Mouse (Mus musculus) MEL (cell line): ENCODE data around the gene Vgll4. TPM values are rescaled to one million over a fixed set of nuclear protein-coding genes. Genes with fewer than 3 reads are reported as not detected.

Source experiments
- DNase-seq: peaks from one replicate; pipeline ENCODE4 v3.0.0; 2011; ENCODE audit warnings: low read depth, low spot score
- H3K27ac ChIP-seq: 2 replicates; pipeline ENCODE4 v1.5.1; 2012; ENCODE audit warnings: low read depth, mild to moderate bottlenecking, control low read depth, low read length, moderate library complexity; ENCODE audit not compliant: control insufficient read depth
- H3K27me3 ChIP-seq, 2 experiments: fragments of 150-350 bp in 1 of 2; sonication (generic) in 1 of 2; 2 replicates each; pipeline ENCODE4 v1.6.1; 2012; ENCODE audit warnings: low read length in 2 of 2, mild to moderate bottlenecking in 2 of 2, improper control_type of control experiment in 1 of 2, moderate library complexity in 1 of 2; ENCODE audit not compliant: insufficient read depth in 2 of 2, control insufficient read depth in 1 of 2
- H3K36me3 ChIP-seq, 2 experiments: 2 replicates each; pipeline ENCODE4 v1.6.1; 2012 to 2014; ENCODE audit warnings: low read length in 2 of 2, improper control_type of control experiment in 1 of 2, inconsistent platforms in 1 of 2, mild to moderate bottlenecking in 1 of 2; ENCODE audit not compliant: insufficient read depth in 2 of 2, control insufficient read depth in 1 of 2
- H3K4me1 ChIP-seq, 2 experiments: fragments of 150-350 bp in 1 of 2; sonication (generic) in 1 of 2; 2 replicates each; pipeline ENCODE4 v1.6.1; 2012; ENCODE audit warnings: low read length in 2 of 2, improper control_type of control experiment in 1 of 2, mild to moderate bottlenecking in 1 of 2; ENCODE audit not compliant: insufficient read depth in 2 of 2, control insufficient read depth in 1 of 2
- H3K4me3 ChIP-seq, 2 experiments: fragments of 150-350 bp in 1 of 2; sonication (generic) in 1 of 2; 2 replicates each; pipeline ENCODE4 v1.5.1; 2012; ENCODE audit warnings: low read depth in 2 of 2, low read length in 2 of 2, mild to moderate bottlenecking in 2 of 2, moderate library complexity in 2 of 2, control low read depth in 1 of 2, improper control_type of control experiment in 1 of 2; ENCODE audit not compliant: control insufficient read depth in 1 of 2, insufficient read depth in 1 of 2
- H3K79me2 ChIP-seq: 2 replicates; pipeline ENCODE4 v1.6.1; 2012; ENCODE audit warnings: mild to moderate bottlenecking, low read length, moderate library complexity; ENCODE audit not compliant: control insufficient read depth, poor library complexity, insufficient read depth
- H3K9ac ChIP-seq: 2 replicates; pipeline ENCODE4 v1.6.1; 2012; ENCODE audit warnings: low read depth, mild to moderate bottlenecking, control low read depth, low read length, moderate library complexity; ENCODE audit not compliant: control insufficient read depth, poor library complexity, severe bottlenecking
- H3K9me3 ChIP-seq: fragments of 150-350 bp; sonication (generic); replicated peaks from 2 replicates; pipeline ENCODE4 v1.6.1; 2012; ENCODE audit warnings: mild to moderate bottlenecking, low read length, improper control_type of control experiment, moderate library complexity; ENCODE audit not compliant: insufficient read depth
- BHLHE40 ChIP-seq: IDR thresholded peaks from 2 replicates; pipeline ENCODE4 v1.6.1; 2012; ENCODE audit warnings: low read depth, mild to moderate bottlenecking, inconsistent platforms, low read length, improper control_type of control experiment, borderline replicate concordance
- CHD1 ChIP-seq: IDR thresholded peaks from 2 replicates; pipeline ENCODE4 v1.6.1; 2012; ENCODE audit warnings: low read depth, mild to moderate bottlenecking, inconsistent platforms, low read length, improper control_type of control experiment
- CHD2 ChIP-seq: IDR thresholded peaks from 2 replicates; pipeline ENCODE4 v1.6.1; 2011; ENCODE audit warnings: low read length, improper control_type of control experiment
- CTCF ChIP-seq, 3 experiments: IDR thresholded peaks in 2 of 3; conservative IDR thresholded peaks in 1 of 3; 2 replicates each; pipeline ENCODE4 v1.5.1; 2011 to 2012; ENCODE audit warnings: low read length in 3 of 3, low read depth in 2 of 3, mild to moderate bottlenecking in 2 of 3, improper control_type of control experiment in 1 of 3, inconsistent platforms in 1 of 3, mixed read lengths in 1 of 3, moderate library complexity in 1 of 3; ENCODE audit not compliant: control insufficient read depth in 1 of 3, insufficient read depth in 1 of 3, poor library complexity in 1 of 3, severe bottlenecking in 1 of 3
- E2F4 ChIP-seq: IDR thresholded peaks from 2 replicates; pipeline ENCODE4 v1.6.1; 2011; ENCODE audit warnings: low read depth, low read length, improper control_type of control experiment, borderline replicate concordance
- ELF1 ChIP-seq: IDR thresholded peaks from 2 replicates; pipeline ENCODE4 v1.6.1; 2014; ENCODE audit warnings: low read depth, mild to moderate bottlenecking, inconsistent platforms, low read length, improper control_type of control experiment, moderate library complexity
- GABPA ChIP-seq: IDR thresholded peaks from 2 replicates; pipeline ENCODE4 v1.6.1; 2012; ENCODE audit warnings: low read depth, mild to moderate bottlenecking, inconsistent platforms, low read length, improper control_type of control experiment, moderate library complexity
- JUND ChIP-seq: IDR thresholded peaks from 2 replicates; pipeline ENCODE4 v1.6.1; 2011; ENCODE audit warnings: low read depth, mild to moderate bottlenecking, improper control_type of control experiment, low read length
- KAT2A ChIP-seq: conservative IDR thresholded peaks from 2 replicates; pipeline ENCODE4 v1.6.1; 2012; ENCODE audit warnings: low read depth, low read length, improper control_type of control experiment, inconsistent platforms
- MAFK ChIP-seq: IDR thresholded peaks from 2 replicates; pipeline ENCODE4 v1.6.1; 2011; ENCODE audit warnings: low read depth, mild to moderate bottlenecking, low read length, improper control_type of control experiment, borderline replicate concordance
- MAZ ChIP-seq: IDR thresholded peaks from 2 replicates; pipeline ENCODE4 v1.6.1; 2012; ENCODE audit warnings: low read depth, mild to moderate bottlenecking, inconsistent platforms, low read length, improper control_type of control experiment
- MEF2A ChIP-seq: IDR thresholded peaks from 2 replicates; pipeline ENCODE4 v1.6.1; 2014; ENCODE audit warnings: low read depth, mild to moderate bottlenecking, inconsistent platforms, low read length, improper control_type of control experiment; ENCODE audit not compliant: poor library complexity, insufficient replicate concordance, severe bottlenecking; ENCODE audit errors: extremely low read depth
- MXI1 ChIP-seq: IDR thresholded peaks from 2 replicates; pipeline ENCODE4 v1.6.1; 2011; ENCODE audit warnings: mild to moderate bottlenecking, low read depth, low read length, improper control_type of control experiment
- MYC ChIP-seq: IDR thresholded peaks from 2 replicates; pipeline ENCODE4 v1.6.1; 2011; ENCODE audit warnings: low read depth, mild to moderate bottlenecking, low read length, improper control_type of control experiment, moderate library complexity
- NELFE ChIP-seq: IDR thresholded peaks from 2 replicates; pipeline ENCODE4 v1.6.1; 2011; ENCODE audit warnings: low read depth, low read length, improper control_type of control experiment
- POLR2A ChIP-seq, 2 experiments: IDR thresholded peaks; 2 replicates each; pipeline ENCODE4 v1.6.1; 2011 to 2012; ENCODE audit warnings: low read length in 2 of 2, mild to moderate bottlenecking in 2 of 2, control low read depth in 1 of 2, improper control_type of control experiment in 1 of 2, low read depth in 1 of 2, moderate library complexity in 1 of 2; ENCODE audit not compliant: control insufficient read depth in 1 of 2, insufficient read depth in 1 of 2, poor library complexity in 1 of 2
- POLR2AphosphoS2 ChIP-seq: IDR thresholded peaks from 2 replicates; pipeline ENCODE4 v1.6.1; 2011; ENCODE audit warnings: low read length, improper control_type of control experiment
- RAD21 ChIP-seq: IDR thresholded peaks from 2 replicates; pipeline ENCODE4 v1.6.1; 2011; ENCODE audit warnings: mild to moderate bottlenecking, low read depth, low read length, improper control_type of control experiment
- RCOR1 ChIP-seq: IDR thresholded peaks from 2 replicates; pipeline ENCODE4 v1.6.1; 2012; ENCODE audit warnings: low read depth, mild to moderate bottlenecking, inconsistent platforms, low read length, improper control_type of control experiment
- TBP ChIP-seq: IDR thresholded peaks from 2 replicates; pipeline ENCODE4 v1.8.0; 2011; ENCODE audit warnings: low read depth, low read length, improper control_type of control experiment
- USF1 ChIP-seq: IDR thresholded peaks from 2 replicates; pipeline ENCODE4 v1.6.1; 2014; ENCODE audit warnings: low read depth, mild to moderate bottlenecking, inconsistent platforms, low read length, improper control_type of control experiment, moderate library complexity
- USF2 ChIP-seq, 2 experiments: IDR thresholded peaks; 2 replicates each; pipeline ENCODE4 v1.6.1; 2011 to 2012; ENCODE audit warnings: improper control_type of control experiment in 2 of 2, low read length in 2 of 2, borderline replicate concordance in 1 of 2, inconsistent platforms in 1 of 2, low read depth in 1 of 2, mild to moderate bottlenecking in 1 of 2; ENCODE audit not compliant: insufficient read depth in 1 of 2
- ZC3H11A ChIP-seq: IDR thresholded peaks from 2 replicates; pipeline ENCODE4 v1.6.1; 2012; ENCODE audit warnings: low read depth, mild to moderate bottlenecking, inconsistent platforms, low read length, improper control_type of control experiment
- ZKSCAN1 ChIP-seq: IDR thresholded peaks from 2 replicates; pipeline ENCODE4 v1.6.1; 2012; ENCODE audit warnings: low read depth, mild to moderate bottlenecking, inconsistent platforms, low read length, improper control_type of control experiment, moderate library complexity
- ZMIZ1 ChIP-seq: IDR thresholded peaks from 2 replicates; pipeline ENCODE4 v1.6.1; 2012; ENCODE audit warnings: low read depth, mild to moderate bottlenecking, inconsistent platforms, low read length, improper control_type of control experiment, moderate library complexity
- polyA plus RNA-seq, 2 experiments: library from polyadenylated mRNA; stranded (reverse) in 1 of 2; unstranded in 1 of 2; fragments of >175 nt in 1 of 2; fragments of >200 nt in 1 of 2; gene quantifications; 2 replicates each; pipeline versions ENCODE4 v1.2.1 to v1.2.4; 2012; ENCODE audit warnings: low replicate concordance in 2 of 2, low read depth in 1 of 2; ENCODE audit not compliant: insufficient read length in 2 of 2, insufficient read depth in 1 of 2, missing spikeins in 1 of 2
- total RNA-seq: library from RNA; depleted of rRNA; stranded (reverse); fragments of 300-350 nt; gene quantifications from 2 replicates; pipeline ENCODE4 v1.2.3, GENCODE M21; 2012

The Vgll4 gene
- total and polyA plus RNA-seq, 3 experiments = 18.1 to 21.5 TPM; not detected in 1

DNA sequence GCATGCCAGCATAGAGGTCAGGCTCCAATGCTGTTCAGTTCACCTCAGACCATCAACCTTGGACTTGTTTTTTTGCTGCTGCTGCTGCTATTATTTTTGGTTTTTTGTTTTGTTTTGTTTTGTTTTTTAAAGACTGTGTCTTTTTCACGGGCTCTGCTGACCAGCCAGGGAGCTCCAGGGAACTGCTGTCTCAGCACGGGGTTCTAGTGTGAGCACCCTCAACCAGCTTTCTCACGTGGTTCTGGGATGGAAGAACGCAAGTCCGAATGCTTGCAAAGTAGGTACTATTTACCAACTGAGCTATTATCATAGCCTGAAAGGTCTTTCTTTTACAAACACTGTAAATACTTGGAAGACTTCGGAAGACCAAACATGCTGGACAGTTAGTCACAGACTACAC is 93.2 kb downstream of the Vgll4 start:
- Histone ChIP-seq H3K9ac (no peak overlapping the region), H3K79me2 (no peaks in the 10 kb centered on the region; the same call in 1 of the 2 replicates), H3K4me1 (peaks cover 2 to 13% of the 10 kb centered on the region in 2 experiments), H3K36me3 (peaks cover 0 to 5% of the 10 kb centered on the region in 2 experiments; a peak in 2 of 4 replicates), H3K4me3 (no peak overlapping the region), H3K27ac (no peak overlapping the region)
- no peak for DNase-seq
- TF ChIP-seq RCOR1 = no peak
- no peak for TF ChIP-seq TBP
- TF ChIP-seq RAD21 = no peak
- TF ChIP-seq NELFE = no peak
- no peak for TF ChIP-seq MAFK
- TF ChIP-seq ELF1 = no peak
- TF ChIP-seq USF1 = no peak
- no peak for TF ChIP-seq MEF2A
- no peak for TF ChIP-seq ZMIZ1
- TF ChIP-seq POLR2AphosphoS2 = no peak
- TF ChIP-seq, all 39 proteins: peak for 0
- H3K27me3 ChIP-seq = no peaks in the 10 kb centered on the region
- H3K9me3 ChIP-seq = no peaks in the 10 kb centered on the region

DNA sequence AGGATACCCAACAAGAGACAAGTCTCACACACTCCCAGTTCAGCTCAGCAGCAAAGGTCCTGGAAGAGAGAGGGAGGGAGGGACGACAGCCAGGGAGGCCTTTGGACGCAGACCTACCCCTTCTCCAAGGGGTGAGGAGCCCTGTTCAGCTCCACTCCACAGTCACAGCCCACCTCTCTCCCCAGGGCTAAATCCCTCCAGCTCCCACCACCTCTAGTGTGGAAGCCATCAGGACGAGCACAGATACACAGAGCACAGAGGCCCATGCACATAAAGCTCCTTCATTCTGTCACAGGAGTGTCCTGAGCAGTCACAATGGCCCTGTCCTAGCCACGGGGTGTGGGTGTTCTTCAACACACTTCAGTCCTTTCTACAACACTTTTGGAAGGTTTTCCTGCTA is 93.8 kb downstream of the Vgll4 start:
- no peak for DNase-seq
- no peak overlapping the region for H3K4me3 ChIP-seq
- no peaks in the 10 kb centered on the region for H3K27me3 ChIP-seq
- no peak for TF ChIP-seq BHLHE40
- TF ChIP-seq MAZ = no peak
- TF ChIP-seq JUND = no peak
- no peak for TF ChIP-seq MAFK
- TF ChIP-seq, all 39 proteins: peak for 0
- Histone ChIP-seq H3K4me1 (peaks cover 2 to 13% of the 10 kb centered on the region in 2 experiments), H3K9ac (no peak overlapping the region), H3K79me2 (no peaks in the 10 kb centered on the region; the same call in 1 of the 2 replicates), H3K9me3 (no peaks in the 10 kb centered on the region), H3K27ac (peak overlapping the region; percentile 91), H3K36me3 (peaks cover 0 to 5% of the 10 kb centered on the region in 2 experiments; a peak in 2 of 4 replicates)

DNA sequence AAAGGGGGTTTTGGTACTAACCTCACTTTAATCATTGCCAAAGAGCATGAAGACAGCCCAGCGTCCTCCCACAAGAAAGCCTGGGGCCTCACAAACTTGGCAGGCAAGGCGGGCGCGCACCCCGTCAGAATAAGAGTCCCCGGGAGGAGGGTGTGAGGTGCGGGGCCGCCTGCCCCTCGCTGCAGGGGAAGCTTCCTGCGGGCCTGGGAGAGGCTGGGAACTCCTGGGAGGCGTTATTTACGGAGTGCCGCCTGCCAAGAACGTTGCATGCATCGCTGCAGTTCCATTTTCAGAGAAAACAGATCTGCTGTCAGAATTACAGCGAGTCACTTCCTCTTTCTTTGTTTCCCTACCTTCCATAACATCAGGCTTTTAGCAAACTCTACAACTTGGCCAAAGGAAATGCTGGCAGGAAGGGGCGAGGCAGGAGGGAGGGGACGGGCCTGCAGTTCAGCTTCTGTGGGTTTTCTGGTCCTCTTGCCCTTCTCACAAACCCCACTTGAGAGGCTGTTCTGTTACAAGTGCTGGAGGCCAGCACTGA is 94.7 kb downstream of the Vgll4 start:
- H3K9me3 ChIP-seq = no peaks in the 10 kb centered on the region
- peaks cover 2 to 13% of the 10 kb centered on the region in 2 experiments for H3K4me1 ChIP-seq
- peaks cover 0 to 5% of the 10 kb centered on the region in 2 experiments; a peak in 2 of 4 replicates for H3K36me3 ChIP-seq
- no peak for TF ChIP-seq ZC3H11A
- TF ChIP-seq GABPA = no peak
- no peak for TF ChIP-seq CTCF (IDR thresholded peaks at IDR 0.05 in 2 of 3, conservative IDR thresholded peaks at IDR 0.05 in 1 of 3; ENCODE audit: control insufficient read depth in 1 of 3, insufficient read depth in 1 of 3, low read depth in 2 of 3, low read length in 3 of 3, poor library complexity in 1 of 3, severe bottlenecking in 1 of 3)
- TF ChIP-seq ELF1 = peak; percentile 5; the same call in 1 of the 2 replicates
- TF ChIP-seq MYC = peak; percentile 65; the same call in 1 of the 2 replicates
- TF ChIP-seq MXI1 = peak; percentile 85; the same call in 1 of the 2 replicates
- no peak for TF ChIP-seq KAT2A
- TF ChIP-seq CHD1 = no peak
- no peak; the same call in 1 of the 2 replicates for TF ChIP-seq E2F4
- no peak for TF ChIP-seq USF2 (IDR thresholded peaks at IDR 0.05; ENCODE audit: borderline replicate concordance in 1 of 2, insufficient read depth in 1 of 2, low read depth in 1 of 2, low read length in 2 of 2)
- 0 out of 2 replicates have a peak, but pooled peaks have one; percentile 2 for TF ChIP-seq BHLHE40
- no peak for TF ChIP-seq ZKSCAN1
- peak in 1 of 2 experiments; percentile 58; a peak in 2 of 4 replicates for TF ChIP-seq POLR2A (IDR thresholded peaks at IDR 0.05; ENCODE audit: control insufficient read depth in 1 of 2, insufficient read depth in 1 of 2, low read depth in 1 of 2, low read length in 2 of 2, poor library complexity in 1 of 2)
- TF ChIP-seq MAZ = peak; percentile 68
- no peak for TF ChIP-seq CHD2

More for the DNA sequence above, 94.7 kb downstream of the Vgll4 start:
- Histone ChIP-seq H3K4me3 (peak overlapping the region; percentile 62 to 65), H3K79me2 (no peaks in the 10 kb centered on the region; the same call in 1 of the 2 replicates), H3K27me3 (no peaks in the 10 kb centered on the region), H3K27ac (peak overlapping the region; percentile 91), H3K9ac (peak overlapping the region; percentile 65)
- peak; percentile 94 for DNase-seq
